Mouse (Mus musculus): ENCODE data around the gene Psg21.
"Not testable (repeated sequence)": the region's sequence is repeated elsewhere in the genome, so short reads cannot be mapped to it uniquely, and the experiment has no call there.

The Psg21 gene

DNA sequence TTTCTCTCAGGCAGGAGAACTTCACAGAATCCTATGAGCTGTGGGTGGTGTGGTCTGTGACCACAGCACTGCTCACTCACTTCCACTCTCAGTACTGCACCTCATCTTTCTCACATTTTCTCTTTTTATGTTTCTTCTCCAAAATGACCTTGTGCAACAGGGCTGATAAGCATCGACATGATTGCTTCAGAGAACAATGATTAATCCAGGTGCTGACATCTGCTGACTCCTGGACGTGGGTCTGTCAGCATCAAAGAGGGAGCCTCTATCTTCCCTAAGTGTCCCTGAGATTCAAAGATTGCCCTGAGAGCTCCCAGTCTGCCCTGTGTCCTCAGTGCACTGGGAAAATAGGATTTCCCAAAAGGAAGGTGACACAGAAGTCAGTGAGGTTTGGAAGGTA is at the start of gene Psg21:
Gene Psg21 (minus strand): TSS at position 101 of the 400 bp plus-strand sequence.
- DNase-seq (ENCODE audit: extremely low read depth, low read depth, low spot score): not testable (repeated sequence)

DNA sequence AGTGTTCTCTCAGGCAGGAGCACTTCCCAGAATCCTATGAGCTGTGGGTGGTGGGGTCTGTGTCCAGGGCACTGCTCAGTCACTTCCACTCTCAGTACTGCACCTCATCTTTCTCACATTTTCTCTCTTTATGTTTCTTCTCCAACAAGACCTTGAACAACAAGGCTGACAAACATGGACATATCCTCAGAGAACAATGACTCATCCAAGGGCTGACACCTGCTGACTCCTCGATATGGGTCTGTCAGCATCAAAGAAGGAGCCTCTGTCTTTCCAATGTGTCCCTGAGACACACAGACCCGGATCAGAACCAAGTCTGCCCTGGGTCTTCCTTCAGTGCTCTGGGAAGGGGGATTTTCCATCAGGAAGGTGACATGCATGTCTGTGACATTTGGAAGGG is 29.6 kb upstream of the Psg21 start, which contains the start of gene Psg20:
Gene Psg20 (minus strand): TSS at position 101 of the 400 bp plus-strand sequence.
- DNase-seq (ENCODE audit: extremely low read depth, low read depth, low spot score): no peak

- no peak for DNase-seq (ENCODE audit: extremely low read depth, low read depth, low spot score)
Measured at GRCm38 (mm10) chr7:18685586-18685985, 29.1 kb upstream of the Psg21 start.

- DNase-seq (ENCODE audit: extremely low read depth, low read depth, low spot score): no peak
Measured at GRCm38 (mm10) chr7:18679772-18680171, 23.2 kb upstream of the Psg21 start.

DNA sequence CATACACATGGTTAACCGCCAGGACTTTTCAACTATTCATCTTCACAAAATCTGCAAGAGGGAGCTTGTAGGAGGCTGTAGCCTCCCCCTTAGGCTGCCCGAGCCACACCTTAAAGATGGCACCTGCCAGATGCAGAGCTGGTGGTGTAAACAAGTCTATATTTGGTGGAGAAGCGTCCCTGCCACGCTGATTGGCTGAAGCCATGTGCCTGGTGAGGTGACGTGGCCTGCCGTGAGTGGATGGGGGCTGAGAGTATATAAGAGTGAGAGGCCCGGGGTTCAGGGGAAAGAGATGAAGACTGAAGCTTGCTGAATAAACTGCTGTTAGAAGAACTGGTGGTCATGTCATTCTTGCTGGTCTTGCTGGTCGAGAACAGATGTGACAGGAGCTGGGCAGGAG is 29.6 kb downstream of the Psg21 start:
- not testable (repeated sequence) for DNase-seq (ENCODE audit: extremely low read depth, low read depth, low spot score)

- DNase-seq (ENCODE audit: extremely low read depth, low read depth, low spot score): not testable (repeated sequence)
Measured at GRCm38 (mm10) chr7:18616401-18616800, 40.1 kb downstream of the Psg21 start, which contains the start of gene Psg23. Psg23 (minus strand) TSS chr7:18616501.
